8 mouse cellular contexts compared by ENCODE assay signal in the genomic region with DNA sequence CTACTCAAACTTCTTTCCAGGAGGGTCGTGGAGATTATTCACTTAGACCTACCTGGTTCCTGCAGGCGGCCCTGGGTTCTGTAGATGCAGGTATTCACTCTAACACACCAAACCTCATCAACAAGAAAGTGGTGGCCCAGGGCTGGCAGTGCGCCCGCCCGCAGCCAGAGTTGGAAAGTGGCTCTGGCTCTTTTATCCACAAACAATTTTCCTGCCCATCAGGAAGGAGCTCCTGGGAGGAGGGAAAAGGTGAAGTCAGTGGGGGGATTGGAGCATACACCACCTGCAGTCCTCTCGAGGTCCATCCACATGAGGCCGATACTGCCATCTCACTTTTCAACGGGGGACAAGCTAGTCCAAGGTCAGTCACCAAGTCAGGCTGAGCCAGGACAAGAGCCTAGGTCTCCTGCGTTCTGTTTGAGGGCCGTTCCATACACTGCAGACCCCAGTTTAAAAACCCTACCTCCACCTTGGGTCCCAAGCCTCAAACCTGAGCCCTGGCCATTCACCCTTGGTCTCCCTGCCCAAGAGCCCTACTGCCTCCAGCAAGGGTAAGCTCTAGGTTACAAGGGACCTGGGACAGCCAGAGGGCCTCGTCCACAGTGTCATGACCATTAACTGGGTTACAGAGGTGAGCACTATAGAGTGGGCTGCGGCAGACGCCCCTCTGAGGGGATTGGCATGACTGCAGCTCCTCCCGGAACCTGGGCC. TPM values are rescaled to one million over a fixed set of nuclear protein-coding genes. Genes with fewer than 3 reads are reported as not detected.
DNase-seq lines count a peak whose midpoint lies in the region; ATAC-seq lines count a peak whose summit lies in the region.

No protein-coding gene starts in this region.

- peak overlapping the region; percentile 80 for H3K27ac ChIP-seq in lung, embryonic 16.5 days (ENCODE audit: low read length)
- H3K27ac ChIP-seq in intestine, embryonic 14.5 days (ENCODE audit: low read depth), result peak overlapping the region; percentile 67; the same call in 1 of the 2 replicates
- no peak overlapping the region for H3K27ac ChIP-seq in midbrain, embryonic 16.5 days (ENCODE audit: low read length)

- intact Hi-C loops in gastrocnemius, postnatal 14 days (cut with DNase I; ENCODE audit: low total_unique reads), result no loop called here

- H3K4me2 ChIP-seq in lung, embryonic 16.5 days (ENCODE audit: low read depth, low read length), result peak overlapping the region; percentile 99
- peak overlapping the region; percentile 94 for H3K4me2 ChIP-seq in intestine, embryonic 14.5 days (ENCODE audit: low read length)
- H3K4me2 ChIP-seq in midbrain, embryonic 16.5 days (ENCODE audit: low read length), result peak overlapping the region; percentile 95

- no peaks in the 10 kb centered on the region for H3K27me3 ChIP-seq in lung, embryonic 16.5 days (ENCODE audit: control insufficient read depth, insufficient read depth, low read depth, low read length)
- no peaks in the 10 kb centered on the region for H3K27me3 ChIP-seq in intestine, embryonic 14.5 days (replicated peaks; ENCODE audit: control insufficient read depth, insufficient read depth, low read length)
- no peaks in the 10 kb centered on the region; the same call in 1 of the 2 replicates for H3K27me3 ChIP-seq in midbrain, embryonic 16.5 days (ENCODE audit: control insufficient read depth, insufficient read depth, low read depth, low read length)

- 33% methylated on average over 14 of the region's 14 CpGs for WGBS in lung, embryonic 16.5 days
- WGBS in intestine, embryonic 14.5 days, result 40% methylated on average over 14 of the region's 14 CpGs
- WGBS in midbrain, embryonic 16.5 days, result 48% methylated on average over 14 of the region's 14 CpGs

- H3K4me3 ChIP-seq in lung, embryonic 16.5 days (ENCODE audit: low read length), result peak overlapping the region; percentile 92
- H3K4me3 ChIP-seq in intestine, embryonic 14.5 days (ENCODE audit: low read depth, low read length), result peak overlapping the region; percentile 84
- peak overlapping the region; percentile 85 for H3K4me3 ChIP-seq in midbrain, embryonic 16.5 days (ENCODE audit: low read depth, low read length)

- H3K9ac ChIP-seq in lung, embryonic 16.5 days (ENCODE audit: low read length), result peak overlapping the region; percentile 90
- peak overlapping the region; percentile 76 for H3K9ac ChIP-seq in intestine, embryonic 14.5 days (ENCODE audit: low read length)
- peak overlapping the region; percentile 80 for H3K9ac ChIP-seq in midbrain, embryonic 16.5 days (ENCODE audit: low read depth, low read length)

- H3K4me1 ChIP-seq in lung, embryonic 16.5 days (replicated peaks; ENCODE audit: control insufficient read depth, insufficient read depth, low read length), result peaks cover 14% of the 10 kb centered on the region; the same call in 1 of the 2 replicates
- peaks cover 8% of the 10 kb centered on the region; the same call in 1 of the 2 replicates for H3K4me1 ChIP-seq in intestine, embryonic 14.5 days (replicated peaks; ENCODE audit: control insufficient read depth, insufficient read depth, low read length)
- peaks cover 6% of the 10 kb centered on the region for H3K4me1 ChIP-seq in midbrain, embryonic 16.5 days (ENCODE audit: control insufficient read depth, insufficient read depth, low read length)

- no peak for DNase-seq in lung, postnatal 4 days
- peak; percentile 46 to 59 for DNase-seq in cerebellum, postnatal 14 days
- no peak for DNase-seq in intestine, embryonic 14.5 days (ENCODE audit: low spot score)
- DNase-seq in frontal cortex, adult 2 months (ENCODE audit: extremely low spot score in 1 of 2, low spot score in 1 of 2), result no peak
- no peak for DNase-seq in gastrocnemius, postnatal 14 days
- DNase-seq in layer of hippocampus, adult 9-10 months (ENCODE audit: low spot score), result no peak

- no peak for ATAC-seq in lung, embryonic 16.5 days (ENCODE audit: low read depth)
- peak; percentile 37; the same call in 1 of the 2 replicates for ATAC-seq in intestine, embryonic 14.5 days (replicated peaks; ENCODE audit: low FRiP score, low TSS enrichment, low read depth)
- no peak; the same call in 1 of the 2 replicates for ATAC-seq in midbrain, embryonic 16.5 days

- H3K36me3 ChIP-seq in lung, embryonic 16.5 days (ENCODE audit: control insufficient read depth, insufficient read depth, low read length), result peaks cover 11% of the 10 kb centered on the region
- H3K36me3 ChIP-seq in intestine, embryonic 14.5 days (ENCODE audit: control insufficient read depth, insufficient read depth, low read length), result peaks cover 39% of the 10 kb centered on the region
- H3K36me3 ChIP-seq in midbrain, embryonic 16.5 days (ENCODE audit: control insufficient read depth, insufficient read depth, low read length), result no peaks in the 10 kb centered on the region

- no peaks in the 10 kb centered on the region for H3K9me3 ChIP-seq in lung, embryonic 16.5 days (ENCODE audit: control insufficient read depth, low read length)
- no peaks in the 10 kb centered on the region for H3K9me3 ChIP-seq in intestine, embryonic 14.5 days (ENCODE audit: control insufficient read depth, low read length)
- no peaks in the 10 kb centered on the region for H3K9me3 ChIP-seq in midbrain, embryonic 16.5 days (replicated peaks; ENCODE audit: control insufficient read depth, low read length, poor library complexity, severe bottlenecking)

RNA-seq across cellular contexts. Expression of gene Ankrd9, which starts 0.8 kb away (rescaled TPM):
- 11.8 and 13.6 TPM in 2 replicates for polyA plus RNA-seq in lung, embryonic 16.5 days (2015; fragmentation: Nextera tagmentation; extraction: Ambion mirVana)
- polyA plus RNA-seq in intestine, embryonic 14.5 days (2014; fragmentation: Nextera tagmentation; extraction: Ambion mirVana), result 13.2 and 17.8 TPM in 2 replicates
- polyA plus RNA-seq in midbrain, embryonic 16.5 days (2015; fragmentation: Nextera tagmentation; extraction: Ambion mirVana), result 7.0 and 7.1 TPM in 2 replicates
- polyA plus RNA-seq in frontal cortex, adult 2 months (2012; rRNA removed), result 25.5 and 30.5 TPM in 2 replicates
- 100 to 1,000 TPM in 1 of 2 experiments, 10 to 100 TPM in 1; 87.2 to 221 TPM for total RNA-seq in gastrocnemius, postnatal 14 days (2021)

Comparison
In these comparisons a context has a peak if more than half of its experiments do, and no peak if none do; other contexts are left out.
1. DNase-seq: peak in cerebellum, postnatal 14 days (2 of 2); none in lung, postnatal 4 days (0 of 2), intestine, embryonic 14.5 days (single experiment), frontal cortex, adult 2 months (0 of 2), gastrocnemius, postnatal 14 days (single experiment) and layer of hippocampus, adult 9-10 months (single experiment).
2. Peak in every context shown above with its lines, with median percentiles within 50 percentile points of each other: H3K4me2 ChIP-seq, H3K4me3 ChIP-seq and H3K9ac ChIP-seq.